Mouse (Mus musculus) cerebellum, adult 9-10 months (tissue): ENCODE data around the gene Cnot11.

ENCODE experiments used
- DNase-seq: peaks from one replicate; pipeline ENCODE4 v3.0.0; 2022

Gene Cnot11

DNA sequence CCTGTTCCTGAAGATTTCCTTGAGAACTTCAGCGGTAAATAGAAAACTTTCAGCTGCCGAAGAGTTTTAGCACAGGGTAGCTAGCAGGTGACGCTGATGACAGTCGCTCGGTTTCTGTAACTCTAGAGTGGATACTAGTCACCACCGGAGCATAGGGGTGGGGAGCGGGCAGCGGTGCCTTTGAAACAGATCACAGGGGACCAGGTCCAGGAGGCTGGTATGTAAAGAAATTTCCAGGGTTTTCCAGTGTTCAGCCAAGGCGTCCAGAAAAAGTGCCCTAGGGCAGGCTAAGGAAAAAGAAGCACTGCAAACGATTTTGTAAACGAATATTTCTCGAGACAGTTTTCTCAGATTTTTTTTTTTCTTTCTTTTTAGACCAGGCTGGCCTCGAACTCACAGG lies at the start of gene Cnot11:
Cnot11 (plus strand) TSS at position 162 of the 400 bp plus-strand sequence.
- no peak for DNase-seq

DNA sequence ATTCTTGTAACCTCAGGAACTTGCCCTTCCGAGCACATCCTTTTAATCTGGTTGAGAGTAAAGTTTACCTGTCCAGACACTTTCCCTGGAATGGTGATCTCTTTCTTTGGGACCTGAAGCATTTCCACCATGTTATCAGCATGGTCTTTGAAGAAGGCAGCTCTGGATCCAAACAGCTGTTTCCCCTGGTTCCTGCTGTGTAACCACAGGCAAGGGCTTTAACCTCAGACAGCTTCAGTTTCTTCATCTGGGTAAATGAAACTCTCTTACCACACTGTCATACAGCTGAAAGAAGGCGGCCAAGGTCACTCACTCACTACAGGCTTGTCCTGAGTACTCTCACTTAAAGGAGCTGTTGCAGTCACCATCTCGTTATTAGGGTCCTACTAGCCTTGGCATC lies 47.4 kb upstream of the Cnot11 start:
- no peak for DNase-seq

DNA sequence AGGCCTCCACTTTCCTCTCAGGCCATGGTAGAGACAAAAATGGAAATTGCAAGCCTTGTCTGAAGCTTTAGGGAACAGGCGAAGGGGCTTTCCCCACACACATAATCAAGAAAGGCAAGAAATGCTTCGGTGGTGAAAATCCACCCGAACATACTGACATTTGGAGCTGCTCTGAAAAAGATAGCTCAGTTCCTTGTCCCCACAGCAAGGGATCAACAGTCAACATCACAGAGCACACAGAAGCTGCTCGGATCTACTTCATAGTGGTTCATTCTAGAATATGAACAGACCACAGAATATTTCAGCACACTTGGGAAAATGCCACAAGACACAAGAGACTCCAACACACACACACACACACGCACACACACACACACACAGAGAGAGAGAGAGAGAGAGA lies 41.6 kb upstream of the Cnot11 start:
- DNase-seq = no peak

DNA sequence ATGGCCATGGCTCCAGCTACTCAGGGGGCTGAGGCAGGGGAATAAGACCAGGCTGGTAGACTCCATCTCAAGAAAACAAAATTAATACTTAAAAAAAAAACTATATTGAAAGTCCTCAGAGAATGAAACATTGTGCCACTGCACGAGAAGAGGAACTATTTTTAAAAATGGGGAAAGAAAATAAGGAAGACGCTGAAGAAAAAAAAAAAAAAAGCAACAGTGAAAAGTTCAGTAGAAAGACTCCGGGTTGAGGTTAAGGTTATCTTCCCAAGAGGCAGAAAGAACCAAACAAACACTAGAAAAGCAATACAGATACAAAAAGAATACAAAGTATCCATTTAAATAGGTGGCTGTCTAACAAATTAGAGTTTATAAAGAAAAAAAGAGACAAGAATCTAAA lies 41.1 kb upstream of the Cnot11 start:
- DNase-seq = no peak

DNA sequence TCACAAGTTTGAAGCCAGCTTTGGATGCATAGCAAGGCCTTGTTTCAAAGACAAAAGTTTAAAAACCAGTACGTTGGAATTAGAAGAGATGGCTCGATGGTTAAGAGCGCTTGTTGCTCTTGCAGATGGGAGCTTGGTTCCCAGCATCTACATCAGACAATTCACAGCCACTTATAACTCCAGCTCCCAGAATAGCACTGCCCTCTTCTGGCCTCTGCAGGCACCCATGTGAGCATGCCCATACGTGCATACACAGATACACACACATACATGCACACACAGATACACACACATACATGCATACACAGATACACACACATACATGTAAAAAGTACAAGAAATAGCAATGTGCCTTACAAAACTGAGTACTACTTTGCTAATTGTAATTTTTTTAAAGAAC lies 37.8 kb upstream of the Cnot11 start:
- no peak for DNase-seq

DNA sequence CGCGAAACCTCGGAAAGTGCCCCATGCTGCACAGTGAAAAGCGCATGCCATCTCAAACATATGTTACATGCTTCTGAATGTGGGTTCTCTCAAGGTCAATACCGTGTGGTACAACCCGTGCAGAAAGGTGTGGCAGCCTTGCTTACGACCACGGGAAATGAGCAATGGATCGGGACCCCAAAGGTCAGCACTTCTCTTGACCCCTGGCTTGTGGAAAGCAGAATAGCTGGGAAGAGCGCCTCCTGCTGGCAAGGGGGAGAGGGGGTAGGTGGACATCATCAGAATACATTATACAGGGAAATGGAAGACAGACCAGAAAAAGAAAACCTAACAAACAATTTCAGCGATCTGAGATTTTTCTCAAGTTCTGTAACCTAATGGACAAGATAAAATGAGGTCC lies 37.0 kb upstream of the Cnot11 start:
- no peak for DNase-seq

DNA sequence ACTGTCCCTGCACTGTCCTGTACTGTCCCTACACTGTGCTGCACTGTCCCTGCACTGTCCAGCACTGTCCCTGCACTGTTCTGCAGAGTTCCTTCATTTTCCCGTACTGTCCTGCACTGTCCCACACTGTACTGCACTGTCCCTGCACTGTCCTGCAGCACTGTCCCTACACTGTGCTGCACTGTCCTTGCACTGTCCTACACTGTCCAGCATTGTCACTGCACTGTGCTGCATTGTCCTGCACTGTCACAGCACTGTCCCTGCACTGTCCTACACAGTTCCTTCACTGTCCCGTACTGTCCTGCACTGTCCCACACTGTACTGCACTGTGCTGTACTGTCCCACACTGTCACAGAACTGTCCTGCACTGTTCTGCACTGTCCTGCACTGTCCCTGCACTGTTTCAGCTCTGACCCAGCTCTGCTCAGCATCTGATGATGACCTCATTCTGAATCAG lies 35.3 kb upstream of the Cnot11 start:
- DNase-seq = no peak

DNA sequence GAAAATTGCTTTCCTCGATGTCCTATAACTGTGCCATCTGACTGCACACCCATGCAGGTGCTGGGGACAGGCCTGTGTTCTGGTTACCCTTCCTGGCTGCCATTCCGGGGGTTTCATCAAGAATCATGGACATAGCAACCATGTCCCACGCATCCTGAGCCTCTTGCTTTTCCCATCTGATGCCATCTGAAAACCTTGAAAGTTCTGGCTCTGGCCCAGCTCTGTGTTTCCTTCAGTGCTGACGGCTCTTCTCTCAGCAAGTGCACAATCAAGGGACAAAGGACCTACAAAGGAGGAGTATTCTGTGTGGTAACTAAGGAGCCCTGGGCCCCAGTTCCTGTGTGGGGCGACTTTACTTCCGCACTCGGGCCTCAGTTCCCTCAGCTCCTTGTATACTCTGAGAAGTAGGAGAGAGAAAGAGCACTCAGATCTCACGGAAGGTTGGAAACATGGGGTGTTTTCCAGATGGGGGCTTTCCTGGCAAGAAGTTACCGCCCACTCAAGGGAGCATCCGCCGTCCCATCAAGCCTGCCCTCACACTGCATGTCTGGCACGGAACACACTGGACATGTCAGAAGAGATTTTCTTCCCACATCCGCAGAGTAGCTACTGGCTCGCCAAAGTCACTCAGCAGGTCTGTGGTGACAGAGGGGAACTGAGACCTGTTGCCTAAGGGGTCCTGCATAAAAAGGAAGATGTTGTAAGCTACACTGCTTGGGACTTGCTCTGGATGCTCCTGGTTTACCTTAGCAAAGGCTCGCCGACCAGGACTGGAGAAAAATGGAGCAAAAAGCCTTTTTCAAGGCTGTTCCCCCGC lies 31.8 kb upstream of the Cnot11 start:
- DNase-seq = no peak

DNA sequence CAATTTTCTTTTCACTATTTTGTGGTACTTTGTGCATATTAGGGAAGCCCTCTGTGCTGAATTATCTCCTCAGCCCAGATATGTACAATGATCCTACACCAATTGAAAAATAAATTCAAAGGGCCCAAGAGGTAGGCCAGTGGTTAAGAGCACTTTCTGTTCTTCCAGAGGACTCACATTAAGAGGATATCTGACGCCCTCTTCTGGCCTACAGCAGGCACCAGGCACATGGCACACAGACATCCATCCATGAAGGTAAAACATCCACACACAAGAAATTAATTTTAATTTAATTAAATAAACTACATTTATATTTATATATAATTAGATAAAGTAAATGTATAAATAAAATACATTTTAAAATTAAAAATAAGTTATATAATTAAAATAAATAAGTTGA lies 30.5 kb upstream of the Cnot11 start:
- DNase-seq = peak; percentile 58

DNA sequence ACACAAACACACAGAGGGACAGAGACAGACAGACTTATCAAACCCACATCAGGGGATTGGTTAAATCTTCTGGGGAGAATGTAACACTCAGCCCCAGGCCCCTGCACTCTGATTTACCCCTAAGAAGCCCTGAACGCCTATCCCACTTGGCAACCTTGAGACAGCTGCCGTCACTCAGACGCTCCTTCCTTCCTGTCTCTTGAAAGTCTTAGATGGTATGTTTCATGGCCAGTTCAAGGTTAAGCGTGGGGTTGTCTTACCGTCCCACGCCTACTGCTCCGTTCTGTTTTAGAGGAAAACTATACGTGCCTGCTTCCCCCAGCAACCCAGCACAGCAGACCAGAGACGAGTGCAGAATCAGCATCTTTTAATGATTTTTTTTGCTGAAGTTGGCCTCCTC lies 29.2 kb upstream of the Cnot11 start:
- DNase-seq = no peak

DNA sequence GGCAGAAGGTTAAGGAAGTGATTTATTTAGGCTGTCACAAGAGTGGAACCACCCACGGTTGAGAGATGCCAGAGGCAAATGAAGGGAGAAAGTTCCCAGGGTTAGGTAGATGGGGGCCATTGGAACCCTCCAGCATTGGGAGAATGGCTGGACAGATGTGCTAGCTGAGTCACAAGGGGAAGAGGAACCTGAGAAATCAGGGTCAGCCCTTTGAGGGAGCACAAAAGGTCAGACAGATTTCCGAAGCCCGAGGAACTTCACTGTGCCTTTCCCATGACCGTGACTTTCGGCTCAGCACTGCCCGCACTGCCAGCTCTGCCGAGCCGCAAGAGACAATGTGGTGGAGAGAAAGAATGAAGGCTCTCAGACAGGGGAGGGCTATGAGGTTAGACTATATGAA lies 23.0 kb upstream of the Cnot11 start:
- no peak for DNase-seq

DNA sequence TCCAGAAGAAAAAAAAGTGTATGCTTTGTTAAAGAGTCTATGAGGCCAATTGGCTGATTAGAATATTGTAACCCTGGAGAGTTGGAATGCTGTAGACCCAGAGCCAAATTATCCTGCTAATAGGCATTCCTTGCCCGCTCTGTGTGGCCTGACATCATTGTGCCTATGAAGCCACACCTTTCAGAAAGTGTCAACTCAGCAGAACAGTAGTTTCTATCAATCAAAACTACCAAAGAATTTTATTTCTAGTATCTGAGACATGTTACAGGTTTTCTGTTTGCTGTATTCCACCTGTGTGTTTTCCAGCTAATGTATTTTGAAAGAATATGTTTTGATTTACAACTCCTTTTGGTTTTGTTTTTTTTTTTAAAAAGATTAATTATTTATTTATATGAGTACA lies 22.6 kb upstream of the Cnot11 start:
- DNase-seq = no peak

DNA sequence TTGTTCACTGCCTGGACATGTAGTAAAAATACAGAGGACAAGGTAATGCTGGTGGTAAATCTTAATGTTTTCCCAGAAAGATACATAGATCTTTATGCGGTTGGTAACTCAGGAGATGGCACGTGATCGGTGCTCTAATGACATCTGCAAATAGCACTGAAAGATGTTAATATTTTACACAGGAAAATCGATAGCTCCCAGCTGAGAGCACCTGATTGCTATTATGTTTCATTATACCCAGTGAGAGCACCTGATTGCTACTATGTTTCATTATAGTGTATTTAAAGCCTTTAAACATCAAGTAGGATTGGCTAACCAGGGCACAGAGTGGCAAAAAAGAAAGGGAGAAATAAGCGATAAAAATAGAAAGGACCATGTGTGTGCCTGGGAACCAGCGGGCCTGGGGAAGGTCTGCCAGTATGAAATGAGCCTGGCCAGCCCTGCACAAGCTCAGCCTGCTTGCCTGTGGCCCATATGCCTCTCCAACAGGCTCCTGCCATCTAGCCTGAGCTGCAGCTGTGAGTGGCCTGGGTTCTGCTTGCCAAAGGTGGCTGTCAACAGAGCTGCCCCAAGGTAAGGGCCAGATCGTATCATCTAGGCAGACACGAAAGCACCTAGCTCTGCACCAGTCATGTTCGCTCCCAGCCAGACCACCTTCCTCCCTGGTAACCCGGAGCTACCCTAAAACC lies 19.3 kb upstream of the Cnot11 start:
- peak; percentile 87 for DNase-seq

DNA sequence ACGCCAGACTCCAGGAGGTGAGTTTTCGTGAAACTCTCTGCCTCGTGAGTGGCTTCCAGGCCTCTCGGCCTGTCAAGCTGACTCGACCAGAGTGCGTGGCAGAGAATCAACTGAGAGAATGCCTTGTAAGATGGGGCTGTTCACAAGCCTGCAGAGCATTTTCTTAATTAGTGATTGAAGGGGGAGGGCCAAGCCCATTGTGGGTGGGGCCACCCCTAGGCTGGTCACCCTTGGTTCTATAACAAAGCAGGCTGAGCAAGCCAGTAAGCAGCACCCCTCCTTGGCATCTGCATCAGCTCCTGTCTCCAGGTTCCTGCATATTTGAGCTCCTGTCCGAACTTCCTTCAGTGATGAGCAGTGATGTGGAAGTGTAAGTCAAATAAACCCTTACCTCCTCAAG lies 13.5 kb upstream of the Cnot11 start:
- no peak for DNase-seq

DNA sequence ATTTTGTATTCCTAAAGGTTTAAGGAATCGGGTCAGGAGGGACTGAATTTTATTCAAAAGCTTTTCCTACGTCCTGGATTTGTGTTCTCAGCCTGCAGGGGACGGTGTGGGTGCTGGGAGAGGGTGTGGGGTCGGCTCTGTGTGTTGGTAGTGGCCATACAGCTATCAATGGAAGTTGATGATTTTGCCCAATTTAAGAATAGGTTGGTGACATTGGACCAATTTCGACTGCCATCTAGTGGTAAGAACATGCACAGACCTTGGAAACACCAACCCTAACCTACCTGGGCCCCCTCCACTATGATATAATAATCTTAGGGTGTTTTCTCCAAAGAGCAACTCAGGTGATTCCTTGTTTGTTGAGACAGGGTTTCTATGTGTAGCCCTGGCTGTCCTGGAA lies 12.3 kb upstream of the Cnot11 start:
- DNase-seq = peak; percentile 77

DNA sequence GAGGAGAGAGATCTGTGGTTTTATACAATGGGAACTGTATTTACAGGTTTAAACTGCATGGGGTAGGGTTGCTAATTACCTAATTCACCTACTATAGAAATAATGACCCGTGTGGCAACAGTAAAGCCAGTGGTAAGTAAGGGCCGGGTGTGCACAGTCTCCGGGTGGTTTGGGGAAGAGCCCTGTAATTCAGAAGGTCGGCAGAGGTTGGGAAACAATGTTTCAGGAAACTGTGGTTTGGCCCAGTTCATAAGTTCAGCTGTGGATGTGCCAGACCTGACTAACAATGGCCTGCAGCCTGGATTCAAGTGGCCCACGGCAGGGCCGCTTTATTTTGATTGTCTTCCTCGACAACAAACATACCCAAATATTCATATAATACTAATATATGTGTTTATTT lies 9.0 kb upstream of the Cnot11 start:
- no peak for DNase-seq

DNA sequence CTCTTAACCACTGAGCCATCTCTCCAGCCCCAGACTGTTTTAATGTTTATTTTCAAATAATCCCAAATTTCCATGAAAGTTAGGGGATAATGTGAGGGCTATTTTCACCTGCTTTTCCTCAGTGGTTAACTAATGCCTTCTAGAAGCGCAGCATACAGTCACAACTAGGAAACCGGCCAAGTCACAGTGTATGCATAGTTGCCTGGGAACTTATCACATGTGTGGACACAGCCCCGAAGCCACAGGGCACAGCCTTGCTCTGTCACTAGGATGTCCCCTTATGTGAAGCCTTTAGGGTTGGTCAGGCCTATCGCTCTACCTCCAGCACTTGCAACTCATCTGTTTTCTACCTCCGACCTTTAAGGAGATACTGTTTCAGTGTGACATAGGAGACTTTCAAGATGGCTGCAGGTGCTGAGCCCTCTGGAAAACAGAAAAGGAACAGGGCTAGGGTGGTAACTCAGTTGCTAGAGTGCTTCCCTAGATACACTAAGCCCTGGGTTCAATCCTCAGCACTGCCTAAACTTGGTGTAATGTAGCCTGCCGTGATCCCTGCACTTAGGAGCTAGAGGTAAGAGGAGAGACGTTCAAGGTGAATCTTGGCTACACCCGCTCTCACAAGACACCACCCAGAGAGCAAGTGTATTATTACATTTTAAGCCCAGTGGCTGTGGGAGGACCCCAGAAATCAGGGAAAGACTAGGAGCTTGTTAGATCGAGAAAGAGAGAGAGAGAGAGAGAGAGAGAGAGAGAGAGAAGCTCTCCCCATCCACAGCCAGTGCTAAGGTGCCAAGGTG lies 8.2 kb upstream of the Cnot11 start:
- no peak for DNase-seq

DNA sequence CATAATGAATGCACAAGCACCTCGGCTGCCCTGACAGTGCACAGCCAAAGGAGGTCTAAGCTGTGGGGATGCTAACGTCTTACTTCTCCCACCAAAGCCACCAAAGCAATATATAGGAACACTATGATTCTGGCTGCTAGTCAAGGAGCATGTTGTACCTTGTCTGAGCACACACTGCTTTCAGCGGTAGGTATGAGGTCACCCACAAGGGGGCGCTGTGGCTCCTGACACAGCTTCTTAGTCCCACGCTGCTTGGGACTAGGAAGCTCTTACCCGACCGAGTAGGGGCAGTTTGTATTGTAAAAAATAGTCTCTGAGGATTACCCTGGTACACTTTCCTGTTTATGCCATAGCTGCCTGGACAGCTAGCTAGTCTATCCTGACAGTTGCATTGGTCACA lies 7.4 kb upstream of the Cnot11 start:
- peak; percentile 72 for DNase-seq

DNA sequence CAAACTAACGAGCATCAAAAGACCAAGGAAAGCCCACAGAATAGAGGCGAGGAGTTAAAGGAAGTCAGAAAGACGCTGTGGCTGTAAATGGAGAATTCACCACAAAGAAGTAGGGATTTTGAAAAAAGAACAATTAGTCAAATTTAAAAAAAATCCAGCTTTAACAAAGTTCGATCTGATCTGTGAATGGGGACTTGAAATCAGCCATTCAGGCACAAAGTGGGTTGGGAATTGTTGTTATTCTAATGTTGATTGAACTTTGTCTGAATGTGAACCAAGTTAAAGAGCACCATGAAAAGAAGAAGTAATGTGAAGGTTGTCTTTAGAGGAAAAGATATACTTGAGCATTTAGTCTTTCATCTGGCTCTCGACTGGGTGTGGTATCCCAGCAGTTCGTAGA lies 6.5 kb upstream of the Cnot11 start:
- no peak for DNase-seq

DNA sequence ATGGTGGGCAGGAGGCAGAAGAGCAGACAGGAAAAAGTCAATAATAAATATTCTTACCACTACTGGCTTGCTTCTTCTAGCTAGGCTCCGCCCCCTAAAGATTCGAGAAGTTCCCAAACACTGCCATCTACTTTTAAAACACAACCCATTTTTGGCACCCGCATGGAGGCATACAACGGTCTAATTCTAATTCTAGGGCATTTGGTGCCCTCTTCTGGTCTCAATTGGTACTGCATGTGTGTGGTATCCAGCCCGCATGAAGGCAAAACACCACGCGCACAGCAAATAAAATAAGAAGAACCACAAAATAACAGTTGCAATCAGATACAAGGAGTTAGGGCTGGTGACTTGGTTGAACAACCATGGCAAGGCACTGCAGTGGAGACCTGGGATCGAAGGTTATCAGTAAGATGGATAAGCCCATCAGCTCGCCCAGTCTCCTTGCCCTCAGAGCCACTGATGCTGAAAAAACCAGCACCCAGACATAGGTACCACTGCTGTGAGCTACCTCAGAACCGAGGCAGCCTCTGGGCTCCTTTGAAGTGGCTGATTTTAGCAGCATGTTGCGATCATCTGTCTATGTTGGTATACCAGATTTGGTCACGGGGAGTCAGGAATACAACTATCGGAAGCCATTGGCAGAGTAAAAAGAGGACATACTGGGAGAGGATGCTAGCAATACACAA lies 4.4 kb upstream of the Cnot11 start:
- peak; percentile 86 for DNase-seq

DNA sequence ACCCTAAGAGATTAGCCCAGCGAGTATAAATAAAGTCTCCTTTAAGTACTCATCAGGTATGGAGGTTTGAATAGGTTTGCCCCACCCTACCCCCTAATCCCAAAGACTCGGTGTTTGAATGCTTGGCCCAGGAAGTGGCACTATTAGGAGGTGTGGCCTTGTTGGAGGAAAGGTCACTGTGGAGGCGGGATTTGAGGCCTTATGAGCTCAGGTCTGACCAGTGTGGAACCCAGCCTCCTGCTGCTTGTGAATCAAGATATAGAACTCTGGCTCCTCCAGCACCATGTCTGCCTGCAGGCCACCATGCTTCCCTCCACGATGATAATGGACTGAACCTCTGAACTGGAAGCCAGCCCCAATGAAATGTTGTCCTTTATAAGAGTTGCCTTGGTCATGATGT lies 3.8 kb upstream of the Cnot11 start:
- DNase-seq = no peak

DNA sequence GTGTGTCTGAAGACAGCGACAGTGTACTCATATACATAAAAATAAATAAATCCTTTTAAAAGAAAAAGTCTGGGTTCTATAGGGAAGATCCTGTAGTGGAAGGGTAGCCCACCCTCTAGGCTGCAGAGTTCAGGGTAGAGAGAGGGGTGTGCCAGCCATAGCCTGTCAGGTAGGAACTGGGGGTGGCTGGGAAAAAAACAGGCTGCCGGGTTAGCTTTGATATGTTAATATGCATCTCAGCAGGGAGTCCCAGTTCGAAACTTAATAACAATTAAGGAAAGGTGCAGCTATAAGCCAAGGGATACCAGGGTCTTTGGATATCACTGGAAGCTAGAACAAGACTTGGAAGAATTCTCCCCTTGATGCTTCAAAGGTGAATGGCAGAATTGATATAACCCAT lies 875 bp upstream of the Cnot11 start:
- DNase-seq = no peak
